Mouse (Mus musculus): ENCODE results near the gene Pkp3. TPM values are rescaled to one million over a fixed set of nuclear protein-coding genes. Genes with fewer than 3 reads are reported as not detected.

Pkp3 gene
- polyA plus RNA-seq (2012; rRNA removed): 1.5 and 2.1 TPM in 2 replicates

GRCm38 (mm10) chr7:141077841-141078240 is at the start of gene Pkp3:
TSS of gene Pkp3 (plus strand) at chr7:141078218.

GRCm38 (mm10) chr7:141028831-141029230 is 49.2 kb upstream of the Pkp3 start, which contains the start of gene Gm17387:
TSS of gene Gm17387 (plus strand) at chr7:141029131.

GRCm38 (mm10) chr7:141060426-141061242 is 17.4 kb upstream of the Pkp3 start, which contains the start of gene B4galnt4:
TSS of gene B4galnt4 (plus strand) at chr7:141061104.

GRCm38 (mm10) chr7:141099911-141100691 is 22.1 kb downstream of the Pkp3 start, which contains the start of gene Sigirr:
TSS of gene Sigirr (minus strand) at chr7:141100572.

GRCm38 (mm10) chr7:141117636-141118035 is 39.6 kb downstream of the Pkp3 start, which contains the start of gene Ano9:
TSS of gene Ano9 (minus strand) at chr7:141117806.

GRCm38 (mm10) chr7:141122245-141122644 is 44.2 kb downstream of the Pkp3 start, which contains the start of gene Ptdss2:
TSS of gene Ptdss2 (plus strand) at chr7:141122382.

Other genes starting within 250 kb of the Pkp3 start
- 0.32 and 0.51 TPM in 2 replicates for gene Urah, start 243.2 kb upstream of the Pkp3 start, polyA plus RNA-seq (2012; rRNA removed)
- not detected in 2 replicates for gene Scgb1c1, start 232.7 kb upstream of the Pkp3 start, polyA plus RNA-seq (2012; rRNA removed)
- not detected in 2 replicates for gene Odf3, start 230.4 kb upstream of the Pkp3 start, polyA plus RNA-seq (2012; rRNA removed)
- 0.08 and 0.14 TPM in 2 replicates for gene Gm45785, start 221.9 kb upstream of the Pkp3 start, polyA plus RNA-seq (2012; rRNA removed)
- 61.0 and 61.6 TPM in 2 replicates for gene Ric8a, start 221.3 kb upstream of the Pkp3 start, polyA plus RNA-seq (2012; rRNA removed)
- gene Bet1l, start 220.6 kb upstream of the Pkp3 start, polyA plus RNA-seq (2012; rRNA removed): 21.6 and 24.4 TPM in 2 replicates
- gene Psmd13, start 196.2 kb upstream of the Pkp3 start, polyA plus RNA-seq (2012; rRNA removed): 167 and 206 TPM in 2 replicates
- gene Sirt3, start 195.9 kb upstream of the Pkp3 start, polyA plus RNA-seq (2012; rRNA removed): 22.4 and 26.1 TPM in 2 replicates
- 0.50 and 1.3 TPM in 2 replicates for gene Cox8b, start 177.8 kb upstream of the Pkp3 start, polyA plus RNA-seq (2012; rRNA removed)
- 0.17 and 0.53 TPM in 2 replicates for gene Nlrp6, start 157.3 kb upstream of the Pkp3 start, polyA plus RNA-seq (2012; rRNA removed)
- 15.3 and 24.6 TPM in 2 replicates for gene Pgghg, start 136.8 kb upstream of the Pkp3 start, polyA plus RNA-seq (2012; rRNA removed)
- 0.88 and 2.0 TPM in 2 replicates for gene Ifitm5, start 127.9 kb upstream of the Pkp3 start, polyA plus RNA-seq (2012; rRNA removed)
- not detected in 2 replicates for gene Gm45717, start 122.3 kb upstream of the Pkp3 start, polyA plus RNA-seq (2012; rRNA removed)
- 87.0 and 380 TPM in 2 replicates for gene Ifitm2, start 122.2 kb upstream of the Pkp3 start, polyA plus RNA-seq (2012; rRNA removed)
- 12.4 and 30.5 TPM in 2 replicates for gene Ifitm1, start 111.0 kb upstream of the Pkp3 start, polyA plus RNA-seq (2012; rRNA removed)
- gene Ifitm3, start 67.4 kb upstream of the Pkp3 start, polyA plus RNA-seq (2012; rRNA removed): 5.5 and 20.2 TPM in 2 replicates
- 0.35 and 0.38 TPM in 2 replicates for gene Ifitm6, start 60.3 kb upstream of the Pkp3 start, polyA plus RNA-seq (2012; rRNA removed)
- not detected in 2 replicates for gene Gm17387, start 49.1 kb upstream of the Pkp3 start, polyA plus RNA-seq (2012; rRNA removed)
- 68.2 and 109 TPM in 2 replicates for gene B4galnt4, start 17.1 kb upstream of the Pkp3 start, polyA plus RNA-seq (2012; rRNA removed)
- 2.3 and 2.7 TPM in 2 replicates for gene Sigirr, start 22.4 kb downstream of the Pkp3 start, polyA plus RNA-seq (2012; rRNA removed)
- 0.52 and 0.88 TPM in 2 replicates for gene Ano9, start 39.6 kb downstream of the Pkp3 start, polyA plus RNA-seq (2012; rRNA removed)
- gene Ptdss2, start 44.2 kb downstream of the Pkp3 start, polyA plus RNA-seq (2012; rRNA removed): 55.5 and 61.6 TPM in 2 replicates
- gene Rnh1, start 94.6 kb downstream of the Pkp3 start, polyA plus RNA-seq (2012; rRNA removed): 44.5 and 71.8 TPM in 2 replicates
- 97.5 and 134 TPM in 2 replicates for gene Hras, start 115.8 kb downstream of the Pkp3 start, polyA plus RNA-seq (2012; rRNA removed)
- gene Lrrc56, start 115.9 kb downstream of the Pkp3 start, polyA plus RNA-seq (2012; rRNA removed): 15.4 and 17.1 TPM in 2 replicates
- gene Lmntd2, start 135.9 kb downstream of the Pkp3 start, polyA plus RNA-seq (2012; rRNA removed): 8.6 and 10.9 TPM in 2 replicates
- gene Rassf7, start 137.6 kb downstream of the Pkp3 start, polyA plus RNA-seq (2012; rRNA removed): 38.0 and 43.8 TPM in 2 replicates
- gene Phrf1, start 150.6 kb downstream of the Pkp3 start, polyA plus RNA-seq (2012; rRNA removed): 45.8 and 52.9 TPM in 2 replicates
- 0.49 and 0.77 TPM in 2 replicates for gene Irf7, start 188.3 kb downstream of the Pkp3 start, polyA plus RNA-seq (2012; rRNA removed)
- 0.02 and 0.16 TPM in 2 replicates for gene Cdhr5, start 198.6 kb downstream of the Pkp3 start, polyA plus RNA-seq (2012; rRNA removed)
- 0.28 and 4.1 TPM in 2 replicates for gene Sct, start 200.9 kb downstream of the Pkp3 start, polyA plus RNA-seq (2012; rRNA removed)
- gene Drd4, start 213.8 kb downstream of the Pkp3 start, polyA plus RNA-seq (2012; rRNA removed): 0.56 and 1.6 TPM in 2 replicates
- 45.2 and 61.7 TPM in 2 replicates for gene Deaf1, start 249.5 kb downstream of the Pkp3 start, polyA plus RNA-seq (2012; rRNA removed)
- gene Tmem80, start 249.5 kb downstream of the Pkp3 start, polyA plus RNA-seq (2012; rRNA removed): 44.9 and 57.3 TPM in 2 replicates